Mouse (Mus musculus) regulatory T cell (primary cell): ENCODE data around the gene Jmjd1c.

Source experiments
- in situ Hi-C: fragments of 300-600 bp; cut with MboI, MseI; formaldehyde crosslinking; loops from one replicate; pipeline ENCODE4 v1.15.1; 2025; ENCODE audit warnings: high pct_unique_total_duplicates

Gene Jmjd1c

GRCm38 (mm10) chr10:67296482-67297152, 200.7 kb downstream of the Jmjd1c start:
- in situ Hi-C loops = no loop called here

GRCm38 (mm10) chr10:67297175-67297855, 201.4 kb downstream of the Jmjd1c start:
- in situ Hi-C loops = no loop called here

GRCm38 (mm10) chr10:67298856-67299255, 202.9 kb downstream of the Jmjd1c start:
- in situ Hi-C loops = no loop called here

- in situ Hi-C loops = no loop called here
Observed at GRCm38 (mm10) chr10:67299285-67299684, 203.4 kb downstream of the Jmjd1c start.

GRCm38 (mm10) chr10:67301046-67301445, 205.1 kb downstream of the Jmjd1c start:
- in situ Hi-C loops = no loop called here

- in situ Hi-C loops = no loop called here
Observed at GRCm38 (mm10) chr10:67302340-67302739, 206.4 kb downstream of the Jmjd1c start.
